Mouse (Mus musculus) kidney, adult 2 months (tissue): ENCODE measurements around the gene Arfgef2. TPM values are rescaled to one million over a fixed set of nuclear protein-coding genes. Genes with fewer than 3 reads are reported as not detected.
A peak's percentile ranks its signal among the peaks of the same experiment; 100 is the strongest.

Experiments used
- DNase-seq: peaks from one replicate; pipeline ENCODE4 v3.0.0; 2021
- H3K27ac ChIP-seq: fragments of 200-500 bp; 2 replicates; pipeline ENCODE4 v1.5.1; 2012; ENCODE audit warnings: low read depth, low read length, control low read depth, inconsistent platforms; ENCODE audit not compliant: insufficient read depth
- H3K27me3 ChIP-seq: fragments of 200-500 bp; replicated peaks from 2 replicates; pipeline ENCODE4 v1.6.1; 2012; ENCODE audit warnings: mild to moderate bottlenecking, moderate library complexity, low read length, inconsistent platforms; ENCODE audit not compliant: control insufficient read depth, insufficient read depth
- H3K36me3 ChIP-seq: fragments of 200-500 bp; 2 replicates; pipeline ENCODE4 v1.6.1; 2012; ENCODE audit warnings: mild to moderate bottlenecking, moderate library complexity, low read length, inconsistent platforms; ENCODE audit not compliant: control insufficient read depth, insufficient read depth
- H3K4me1 ChIP-seq: fragments of 200-500 bp; 2 replicates; pipeline ENCODE4 v1.6.1; 2011; ENCODE audit warnings: low read length; ENCODE audit not compliant: control insufficient read depth, insufficient read depth
- H3K4me3 ChIP-seq: fragments of 200-500 bp; 2 replicates; pipeline ENCODE4 v1.5.1; 2011; ENCODE audit warnings: mild to moderate bottlenecking, low read depth, low read length, control low read depth; ENCODE audit not compliant: insufficient read depth
- CTCF ChIP-seq: fragments of 200-500 bp; conservative IDR thresholded peaks from 2 replicates; pipeline ENCODE4 v1.5.1; 2011; ENCODE audit warnings: low read depth, mild to moderate bottlenecking, control low read depth, low read length, moderate library complexity, mixed read lengths; ENCODE audit not compliant: insufficient read depth, insufficient read length
- POLR2A ChIP-seq: fragments of 200-500 bp; IDR thresholded peaks from one replicate; pipeline ENCODE4 v1.6.1; 2011; ENCODE audit warnings: low read depth, low read length, control low read depth
- WGBS: fragments of 180-500 bp; shearing (Covaris S2); methylation state at CpG from one replicate; pipeline ENCODE4 v1.1.7; 2018; 5-methylcytosine and 5-hydroxymethylcytosine counted together
- polyA plus RNA-seq: library from polyadenylated mRNA; depleted of rRNA; stranded (reverse); fragments of >200 nt; gene quantifications from 2 replicates; pipeline ENCODE4 v1.2.3, GENCODE M21; 2012

Arfgef2 gene
- polyA plus RNA-seq, 1 experiment: 17.9 TPM

DNA sequence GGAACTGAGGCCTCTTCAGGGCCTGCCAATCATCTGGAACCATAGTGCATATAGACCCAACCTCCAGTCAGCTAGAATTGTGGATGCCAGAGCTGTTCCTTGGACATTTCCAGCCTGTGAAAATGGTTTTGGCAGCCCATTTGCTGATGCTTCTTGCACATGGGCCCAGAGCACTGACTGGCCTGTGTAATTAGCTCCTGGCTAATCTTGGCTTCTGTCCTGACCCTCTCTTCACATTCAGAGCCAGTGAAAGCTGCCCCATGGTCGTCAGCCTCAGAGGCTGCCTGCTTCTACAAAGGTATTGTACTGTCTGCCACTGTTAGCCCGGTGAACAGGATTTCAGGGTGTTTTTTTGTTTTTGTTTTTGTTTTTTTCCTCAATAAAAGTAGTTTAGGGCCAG is 17.5 kb downstream of the Arfgef2 start:
- H3K27ac ChIP-seq: no peak overlapping the region
- no peak for DNase-seq
- WGBS: 76% methylated on average over 2 of the region's 2 CpGs
- no peak overlapping the region for H3K4me3 ChIP-seq
- peaks cover 7% of the 10 kb centered on the region for H3K4me1 ChIP-seq
- no peak for TF ChIP-seq CTCF
- no peaks in the 10 kb centered on the region for H3K27me3 ChIP-seq
- peaks cover 2% of the 10 kb centered on the region; the same call in 1 of the 2 replicates for H3K36me3 ChIP-seq

DNA sequence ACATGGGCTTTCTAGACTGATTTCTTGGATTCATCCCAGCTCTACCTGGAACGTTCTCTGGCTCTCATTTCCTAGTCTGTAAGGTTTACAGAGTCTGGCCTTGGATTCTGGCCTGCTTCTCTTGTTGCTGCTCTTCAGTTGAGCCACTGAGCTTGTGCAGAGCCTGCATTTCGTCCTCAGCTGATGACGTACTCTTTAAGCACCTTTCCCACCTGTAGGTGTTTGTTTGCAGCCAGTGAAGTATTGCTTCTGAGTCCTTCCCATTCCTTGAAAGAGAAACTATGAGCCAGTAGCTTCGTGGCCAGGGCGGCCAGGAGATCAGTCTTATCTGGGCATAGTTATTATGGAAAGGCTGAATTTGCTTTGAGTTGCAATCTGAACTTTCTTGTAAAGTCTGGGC is 19.0 kb downstream of the Arfgef2 start:
- Histone ChIP-seq H3K27ac (no peak overlapping the region), H3K4me3 (no peak overlapping the region), H3K27me3 (no peaks in the 10 kb centered on the region), H3K36me3 (peaks cover 2% of the 10 kb centered on the region; the same call in 1 of the 2 replicates), H3K4me1 (peaks cover 7% of the 10 kb centered on the region)
- WGBS: 82% methylated on average over 5 of the region's 5 CpGs
- no peak for DNase-seq
- no peak for TF ChIP-seq POLR2A
- TF ChIP-seq CTCF: no peak

DNA sequence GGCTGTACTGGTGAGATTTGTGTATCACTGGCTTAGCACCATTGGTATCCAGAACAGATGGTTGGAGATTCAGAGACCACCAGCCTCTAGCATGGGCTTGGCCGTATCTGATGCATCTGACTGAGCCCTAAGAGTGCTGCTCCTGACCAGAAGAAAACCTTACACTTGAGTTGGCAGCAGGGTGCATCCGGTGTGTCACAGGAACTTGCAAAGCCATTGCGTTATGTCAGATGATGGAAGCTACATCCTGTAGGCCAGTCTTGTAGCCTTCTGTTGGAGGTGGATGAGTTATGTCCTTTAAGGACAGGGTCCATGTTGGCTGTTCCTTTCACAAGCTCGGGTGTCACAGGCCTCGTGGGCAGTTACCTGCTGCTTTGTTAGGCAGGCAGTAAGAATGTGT is 19.6 kb downstream of the Arfgef2 start:
- Histone ChIP-seq H3K4me3 (no peak overlapping the region), H3K36me3 (peaks cover 2% of the 10 kb centered on the region; the same call in 1 of the 2 replicates), H3K27ac (no peak overlapping the region), H3K27me3 (no peaks in the 10 kb centered on the region), H3K4me1 (peaks cover 7% of the 10 kb centered on the region)
- peak; percentile 33 for DNase-seq
- 75% methylated on average over 5 of the region's 5 CpGs for WGBS
- TF ChIP-seq POLR2A: no peak

DNA sequence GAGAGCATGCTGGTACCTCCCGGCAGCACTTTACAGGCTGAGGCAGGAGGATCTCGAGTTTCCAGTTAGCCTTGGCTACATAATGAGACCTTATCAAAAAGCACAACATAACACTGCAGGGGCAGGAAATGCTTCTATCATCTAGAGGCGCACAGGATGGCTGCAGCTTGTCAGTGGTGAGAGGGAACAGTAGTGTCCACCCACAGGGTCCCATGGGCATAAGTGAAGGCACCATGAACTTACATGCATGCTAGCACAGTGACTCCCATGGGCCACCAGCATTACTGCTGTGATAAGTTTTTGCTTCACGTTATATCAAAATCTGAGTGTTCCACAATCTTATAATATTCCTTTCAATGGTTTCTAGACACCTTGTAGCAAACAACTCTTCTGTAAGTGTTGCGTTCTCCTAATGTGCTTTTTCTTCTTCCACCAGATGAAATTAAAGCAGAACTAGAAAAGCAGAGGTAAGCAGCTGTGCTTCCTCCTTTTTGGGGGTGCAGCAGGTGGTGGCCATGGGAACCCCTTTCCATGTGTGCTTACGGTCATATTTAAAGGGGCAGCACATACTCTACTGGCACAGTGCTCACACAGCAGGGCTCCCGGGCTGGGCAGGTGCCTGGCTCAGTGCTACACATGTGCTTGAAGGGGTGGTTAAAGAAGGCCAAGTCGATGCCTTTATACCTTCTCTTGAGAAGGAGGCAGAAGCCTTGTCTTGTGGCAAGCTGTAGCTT is 21.3 kb downstream of the Arfgef2 start:
- 86% methylated on average over 8 of the region's 8 CpGs for WGBS
- no peak overlapping the region for H3K27ac ChIP-seq
- DNase-seq: no peak

DNA sequence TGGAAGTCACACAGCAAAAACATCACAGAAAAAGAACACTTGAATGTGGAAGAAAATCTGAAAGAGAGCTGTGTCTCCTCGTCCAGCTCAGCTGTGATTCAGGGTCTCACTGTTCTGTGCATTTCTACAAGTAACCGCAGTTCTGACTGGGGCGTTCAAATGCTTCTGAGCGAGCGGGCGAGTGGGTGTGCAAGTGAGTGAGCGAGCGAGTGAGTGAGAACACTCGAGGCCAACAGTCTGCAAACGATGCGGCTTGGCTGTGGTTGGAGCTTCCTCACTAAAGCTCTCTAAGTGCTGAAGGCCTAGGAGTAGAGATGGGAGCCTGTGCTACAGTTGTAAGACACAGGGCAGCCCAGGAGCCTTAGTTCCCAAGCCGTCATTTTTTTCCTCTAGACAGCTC is 22.9 kb downstream of the Arfgef2 start:
- WGBS: 90% methylated on average over 12 of the region's 12 CpGs
- Histone ChIP-seq H3K27me3 (no peaks in the 10 kb centered on the region), H3K4me3 (no peak overlapping the region), H3K4me1 (0 out of 2 replicates have a peak, but pooled peaks cover 3% of the 10 kb centered on the region), H3K27ac (no peak overlapping the region), H3K36me3 (peaks cover 2% of the 10 kb centered on the region; the same call in 1 of the 2 replicates)
- no peak for DNase-seq
- TF ChIP-seq CTCF (no peak), POLR2A (no peak)

More for the DNA sequence above, 21.3 kb downstream of the Arfgef2 start:
- Histone ChIP-seq H3K27me3 (no peaks in the 10 kb centered on the region), H3K36me3 (peaks cover 2% of the 10 kb centered on the region; the same call in 1 of the 2 replicates), H3K4me3 (no peak overlapping the region), H3K4me1 (no peaks in the 10 kb centered on the region)
- TF ChIP-seq POLR2A: no peak
- TF ChIP-seq CTCF: no peak

DNA sequence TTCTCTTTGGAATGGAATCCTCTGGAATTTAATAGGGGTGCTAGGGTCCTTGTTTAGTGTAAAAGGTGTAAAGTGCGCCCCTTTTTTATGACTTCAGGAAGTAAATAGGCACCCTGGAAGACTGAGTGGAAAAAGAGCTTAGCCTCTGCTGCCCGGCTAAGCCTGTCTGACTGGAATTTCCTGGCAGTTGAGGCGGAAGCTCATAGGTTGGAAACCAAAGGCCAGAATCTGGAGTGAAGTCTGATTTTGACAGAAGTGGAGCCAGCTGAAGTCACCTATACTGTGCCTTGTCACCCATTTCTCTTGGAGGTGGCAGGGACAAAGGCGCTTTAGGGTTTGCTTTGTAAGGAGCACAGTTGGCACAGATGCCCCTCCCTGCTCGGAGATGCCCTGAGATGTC is 25.0 kb downstream of the Arfgef2 start:
- H3K36me3 ChIP-seq: peaks cover 2% of the 10 kb centered on the region; the same call in 1 of the 2 replicates
- H3K4me1 ChIP-seq: peaks cover 3% of the 10 kb centered on the region; the same call in 1 of the 2 replicates
- no peaks in the 10 kb centered on the region for H3K27me3 ChIP-seq
- WGBS: 66% methylated on average over 5 of the region's 5 CpGs
- DNase-seq: no peak
- no peak overlapping the region for H3K27ac ChIP-seq
- H3K4me3 ChIP-seq: no peak overlapping the region
- TF ChIP-seq POLR2A (no peak), CTCF (no peak)

DNA sequence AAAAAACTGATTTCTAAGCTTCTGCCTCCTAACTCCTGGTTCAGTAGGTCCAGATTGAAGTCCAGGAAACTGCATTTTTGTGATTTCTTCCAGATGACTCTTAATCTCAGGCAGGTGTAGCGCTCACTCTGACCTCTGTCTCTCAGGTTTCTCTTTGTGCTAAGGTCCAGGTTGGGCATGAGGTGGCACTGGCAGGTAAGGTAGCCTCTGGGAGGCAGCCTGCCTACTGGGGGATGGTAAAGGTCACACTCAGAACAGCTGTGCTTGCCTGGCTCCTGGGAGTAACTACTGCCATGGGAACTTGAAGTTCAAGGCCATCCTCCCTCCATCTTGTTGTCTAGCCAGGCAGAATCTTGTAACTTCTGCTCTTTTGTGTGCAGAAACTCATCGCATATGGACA is 28.7 kb downstream of the Arfgef2 start:
- H3K4me1 ChIP-seq: peaks cover 3% of the 10 kb centered on the region; the same call in 1 of the 2 replicates
- DNase-seq: peak; percentile 61
- no peak overlapping the region for H3K27ac ChIP-seq
- 76% methylated on average over 2 of the region's 2 CpGs for WGBS
- no peaks in the 10 kb centered on the region for H3K27me3 ChIP-seq
- H3K36me3 ChIP-seq: peaks cover 4% of the 10 kb centered on the region
- TF ChIP-seq CTCF (no peak), POLR2A (no peak)
- H3K4me3 ChIP-seq: no peak overlapping the region
